Mouse (Mus musculus) liver, embryonic 12.5 days (tissue): ENCODE data around the gene Tmem104. TPM values are rescaled to one million over a fixed set of nuclear protein-coding genes. Genes with fewer than 3 reads are reported as not detected.

Experiments used
- ATAC-seq: fragments of 200-750 bp; cut with Nextera tagmentation; 2 replicates; pipeline ENCODE4 v1.8.0; 2017; ENCODE audit warnings: moderate number of reproducible peaks, mild to moderate bottlenecking, moderate library complexity
- H3K27ac ChIP-seq: fragments of 300-500 bp; sonication (generic); 2 replicates; pipeline ENCODE4 v1.5.1; 2016; ENCODE audit warnings: mild to moderate bottlenecking
- H3K27me3 ChIP-seq: fragments of 300-500 bp; sonication (generic); replicated peaks from 2 replicates; pipeline ENCODE4 v1.6.1; 2016; ENCODE audit warnings: mild to moderate bottlenecking, moderate library complexity
- H3K36me3 ChIP-seq: fragments of 300-500 bp; sonication (generic); 2 replicates; pipeline ENCODE4 v1.6.1; 2016; ENCODE audit warnings: mild to moderate bottlenecking, moderate library complexity
- H3K4me1 ChIP-seq: fragments of 300-500 bp; sonication (generic); 2 replicates; pipeline ENCODE4 v1.6.1; 2016
- H3K4me2 ChIP-seq: fragments of 300-500 bp; sonication (generic); 2 replicates; pipeline ENCODE4 v1.6.1; 2016; ENCODE audit warnings: mild to moderate bottlenecking, moderate library complexity
- H3K4me3 ChIP-seq: fragments of 300-500 bp; sonication (generic); 2 replicates; pipeline ENCODE4 v1.5.1; 2016; ENCODE audit warnings: mild to moderate bottlenecking, moderate library complexity
- H3K9ac ChIP-seq: fragments of 300-500 bp; sonication (generic); 2 replicates; pipeline ENCODE4 v1.6.1; 2016; ENCODE audit warnings: mild to moderate bottlenecking, moderate library complexity
- H3K9me3 ChIP-seq: fragments of 300-500 bp; sonication (generic); replicated peaks from 2 replicates; pipeline ENCODE4 v1.6.1; 2016; ENCODE audit warnings: mild to moderate bottlenecking, moderate library complexity
- WGBS: fragments of 180-500 bp; shearing (Covaris S2); methylation state at CpG from one replicate; pipeline ENCODE4 v1.1.7; 2016; ENCODE audit not compliant: insufficient replicate concordance; 5-methylcytosine and 5-hydroxymethylcytosine counted together
- polyA plus RNA-seq: library from polyadenylated mRNA; unstranded; fragments of >200 nt; fragmentation: Nextera tagmentation; extraction: Ambion mirVana; gene quantifications from 2 replicates; pipeline ENCODE4 v1.2.1, GENCODE M21; 2016

The Tmem104 gene
- polyA plus RNA-seq, 1 experiment from 2014 or later: 7.5 TPM

DNA sequence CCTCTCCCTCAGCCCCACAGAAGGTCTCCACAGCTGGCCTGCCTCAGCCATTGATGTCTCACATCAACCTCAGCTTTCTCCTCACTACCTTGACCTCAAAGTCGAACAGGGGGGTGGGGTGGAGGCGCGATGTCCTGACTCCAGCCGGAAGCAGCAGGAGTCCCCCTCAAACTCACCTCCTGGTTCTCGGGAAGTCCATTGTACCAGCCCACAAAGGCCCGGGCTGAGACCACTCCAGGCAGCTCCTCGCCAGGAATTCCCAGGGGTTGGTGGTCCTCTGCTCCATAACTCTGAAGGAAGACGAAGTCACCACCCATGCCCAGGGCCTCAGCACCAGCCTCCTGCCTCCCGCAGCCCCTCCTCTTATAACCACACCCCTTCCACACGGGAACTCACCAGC, 84.2 kb downstream of the Tmem104 start:
- no peak for ATAC-seq
- no peak overlapping the region for H3K9ac ChIP-seq
- H3K4me3 ChIP-seq: no peak overlapping the region
- no peak overlapping the region for H3K4me2 ChIP-seq
- 64% methylated on average over 10 of the region's 10 CpGs for WGBS
- peaks cover 32% of the 10 kb centered on the region for H3K27me3 ChIP-seq
- H3K9me3 ChIP-seq: no peaks in the 10 kb centered on the region
- peaks cover 28% of the 10 kb centered on the region for H3K36me3 ChIP-seq
- peaks cover 54% of the 10 kb centered on the region for H3K4me1 ChIP-seq
- no peak overlapping the region for H3K27ac ChIP-seq

DNA sequence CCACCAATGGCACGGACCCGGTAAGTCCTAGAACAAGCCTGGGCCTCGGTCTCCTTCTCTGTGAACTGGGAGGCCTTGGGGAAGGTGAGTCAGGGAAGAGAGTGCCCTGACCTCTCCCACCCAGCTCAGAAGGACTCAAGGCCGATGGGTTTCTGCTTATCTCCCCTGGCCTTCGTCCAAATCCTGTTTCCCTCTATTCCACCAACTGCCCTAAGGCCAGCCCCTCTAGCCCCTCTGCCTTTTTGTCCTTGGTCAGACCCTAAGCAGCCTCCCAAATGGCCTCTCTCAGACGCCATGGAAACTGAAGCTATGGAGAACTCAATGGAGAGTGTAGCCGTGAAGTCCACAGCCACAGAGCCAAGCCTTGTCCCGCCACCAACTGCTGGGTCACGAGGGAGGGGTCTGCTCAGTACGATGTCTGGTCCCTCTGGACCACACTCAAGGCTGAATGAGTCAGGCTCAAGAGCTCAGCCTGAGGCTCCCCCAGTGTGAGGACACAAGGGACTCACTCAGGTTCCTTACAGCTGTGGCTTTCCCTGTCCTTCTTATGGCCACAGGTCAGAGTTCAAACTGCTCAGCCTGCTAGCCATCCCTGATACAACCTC, 85.7 kb downstream of the Tmem104 start:
- Histone ChIP-seq H3K27me3 (peaks cover 17% of the 10 kb centered on the region), H3K4me2 (no peak overlapping the region), H3K36me3 (peaks cover 26% of the 10 kb centered on the region), H3K9ac (no peak overlapping the region), H3K4me1 (peaks cover 47% of the 10 kb centered on the region), H3K4me3 (no peak overlapping the region), H3K27ac (no peak overlapping the region), H3K9me3 (no peaks in the 10 kb centered on the region)
- WGBS: 66% methylated on average over 10 of the region's 10 CpGs
- no peak for ATAC-seq

DNA sequence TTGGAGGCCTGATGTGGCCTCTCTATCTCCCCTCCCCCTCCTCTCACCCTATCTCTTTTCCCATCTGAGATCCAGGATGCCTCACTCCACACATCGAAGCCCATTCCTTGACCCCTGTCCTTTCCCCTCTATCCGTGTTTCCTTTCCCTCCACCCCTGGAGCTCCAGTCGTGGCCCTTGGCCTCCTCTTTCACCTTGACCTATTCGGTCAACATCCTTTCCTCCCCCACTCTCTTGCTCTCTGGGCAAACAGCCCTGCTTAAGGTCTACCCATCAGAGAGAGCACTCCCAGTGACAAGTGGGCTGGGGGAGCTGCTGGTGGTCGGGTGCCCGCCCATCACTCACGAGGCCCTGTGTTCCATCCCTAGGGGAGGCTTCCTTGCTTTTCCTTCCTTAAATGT, 86.4 kb downstream of the Tmem104 start:
- no peak for ATAC-seq
- H3K4me3 ChIP-seq: no peak overlapping the region
- H3K27ac ChIP-seq: no peak overlapping the region
- H3K27me3 ChIP-seq: peaks cover 9% of the 10 kb centered on the region; the same call in 1 of the 2 replicates
- 60% methylated on average over 7 of the region's 7 CpGs for WGBS
- no peak overlapping the region for H3K9ac ChIP-seq
- H3K36me3 ChIP-seq: peaks cover 18% of the 10 kb centered on the region
- H3K4me1 ChIP-seq: peaks cover 54% of the 10 kb centered on the region
- H3K4me2 ChIP-seq: no peak overlapping the region
- H3K9me3 ChIP-seq: no peaks in the 10 kb centered on the region

DNA sequence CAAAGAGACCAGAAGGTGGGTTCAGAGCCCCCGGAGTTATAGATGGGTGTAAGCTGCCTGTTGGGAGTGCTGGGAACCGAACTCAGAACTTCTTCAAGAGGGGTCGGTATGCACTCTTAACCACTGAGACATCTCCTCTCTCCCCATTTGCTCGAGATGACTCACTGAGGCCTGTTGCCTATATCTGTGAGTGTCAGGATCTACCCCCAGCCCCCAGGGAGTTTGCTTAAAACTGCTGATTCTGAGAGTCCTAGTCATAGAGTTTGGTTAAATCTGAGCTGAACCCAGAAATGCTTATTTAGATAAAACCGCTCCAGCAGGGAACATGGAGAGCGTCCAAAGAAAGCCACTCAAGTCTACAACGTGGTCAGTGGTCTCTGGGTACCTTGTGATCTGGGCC, 86.9 kb downstream of the Tmem104 start:
- Histone ChIP-seq H3K9me3 (no peaks in the 10 kb centered on the region), H3K4me3 (no peak overlapping the region), H3K36me3 (peaks cover 14% of the 10 kb centered on the region), H3K27ac (no peak overlapping the region), H3K4me2 (no peak overlapping the region), H3K9ac (no peak overlapping the region), H3K27me3 (peaks cover 5% of the 10 kb centered on the region; the same call in 1 of the 2 replicates), H3K4me1 (peaks cover 59% of the 10 kb centered on the region)
- 70% methylated on average over 7 of the region's 7 CpGs for WGBS
- ATAC-seq: no peak

DNA sequence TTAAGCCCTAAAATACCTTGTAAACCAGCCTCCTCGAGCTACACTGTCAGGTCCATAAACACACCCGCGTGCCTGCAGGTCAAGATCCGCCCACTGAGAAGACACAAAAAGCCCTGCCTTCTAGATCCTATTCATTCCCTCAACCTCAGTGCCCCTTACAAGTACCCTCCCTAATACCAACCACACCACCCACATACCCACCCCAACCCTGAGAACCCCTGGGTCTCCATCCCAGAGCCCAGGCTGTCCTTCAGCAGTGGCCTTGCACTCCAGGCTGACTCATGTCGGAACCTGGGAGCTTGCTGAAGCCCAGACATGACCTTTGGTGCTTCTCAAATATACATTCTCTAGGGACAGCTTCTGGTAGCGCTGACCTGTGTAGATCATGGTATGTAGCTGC, 87.5 kb downstream of the Tmem104 start:
- no peak overlapping the region for H3K9ac ChIP-seq
- H3K27me3 ChIP-seq: no peaks in the 10 kb centered on the region
- ATAC-seq: no peak
- H3K4me1 ChIP-seq: peaks cover 64% of the 10 kb centered on the region
- 0 out of 2 replicates have a peak overlapping the region, but pooled peaks have one; percentile 90 for H3K4me2 ChIP-seq
- 75% methylated on average over 6 of the region's 6 CpGs for WGBS
- H3K9me3 ChIP-seq: no peaks in the 10 kb centered on the region
- 0 out of 2 replicates have a peak, but pooled peaks cover 9% of the 10 kb centered on the region for H3K36me3 ChIP-seq
- H3K4me3 ChIP-seq: no peak overlapping the region
- no peak overlapping the region for H3K27ac ChIP-seq

DNA sequence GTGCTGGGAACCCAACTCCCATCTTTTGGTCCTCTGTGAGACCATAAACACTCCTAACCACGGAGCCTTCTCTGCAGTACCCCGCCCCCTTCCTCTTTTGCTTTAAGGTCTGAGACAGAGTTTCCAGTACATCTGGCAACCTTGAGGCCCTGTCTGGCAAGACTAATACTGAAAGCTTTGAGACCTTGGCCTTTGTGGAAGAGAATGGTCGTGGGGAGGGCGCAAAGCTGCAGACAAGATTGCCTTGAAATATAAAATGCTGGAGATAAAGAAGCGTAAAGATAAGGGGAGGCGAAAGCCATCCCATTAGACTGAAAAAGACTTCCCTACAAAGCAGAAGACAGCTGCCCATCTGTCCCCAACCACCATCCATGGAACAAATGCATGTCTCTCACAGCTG, 88.2 kb downstream of the Tmem104 start:
- Histone ChIP-seq H3K9ac (peak overlapping the region; percentile 82; the same call in 1 of the 2 replicates), H3K27me3 (no peaks in the 10 kb centered on the region), H3K36me3 (0 out of 2 replicates have a peak, but pooled peaks cover 9% of the 10 kb centered on the region), H3K9me3 (no peaks in the 10 kb centered on the region), H3K4me1 (peaks cover 69% of the 10 kb centered on the region), H3K4me2 (peak overlapping the region; percentile 90), H3K27ac (no peak overlapping the region), H3K4me3 (0 out of 2 replicates have a peak overlapping the region, but pooled peaks have one; percentile 68)
- no peak for ATAC-seq
- 41% methylated on average over 6 of the region's 6 CpGs for WGBS

DNA sequence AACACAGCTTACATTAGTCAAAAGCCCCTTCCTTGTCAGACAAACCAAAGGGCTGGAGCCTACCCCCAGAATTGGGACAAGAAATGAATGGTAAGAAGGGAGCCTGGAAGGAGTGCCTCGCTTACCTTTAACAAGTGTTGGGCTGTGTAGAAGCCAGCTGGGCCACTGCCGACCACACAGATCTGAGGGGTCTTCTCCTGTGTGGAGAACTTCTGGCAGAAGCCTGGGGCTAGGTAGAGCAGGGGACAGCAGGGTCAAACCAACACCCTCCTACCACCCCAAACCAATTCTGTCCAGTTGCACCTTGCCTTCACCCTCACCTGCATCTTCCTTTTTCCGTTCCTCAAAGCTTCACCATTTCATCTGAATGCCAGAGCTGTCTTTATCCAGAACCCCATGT, 88.7 kb downstream of the Tmem104 start:
- 39% methylated on average over 3 of the region's 3 CpGs for WGBS

DNA sequence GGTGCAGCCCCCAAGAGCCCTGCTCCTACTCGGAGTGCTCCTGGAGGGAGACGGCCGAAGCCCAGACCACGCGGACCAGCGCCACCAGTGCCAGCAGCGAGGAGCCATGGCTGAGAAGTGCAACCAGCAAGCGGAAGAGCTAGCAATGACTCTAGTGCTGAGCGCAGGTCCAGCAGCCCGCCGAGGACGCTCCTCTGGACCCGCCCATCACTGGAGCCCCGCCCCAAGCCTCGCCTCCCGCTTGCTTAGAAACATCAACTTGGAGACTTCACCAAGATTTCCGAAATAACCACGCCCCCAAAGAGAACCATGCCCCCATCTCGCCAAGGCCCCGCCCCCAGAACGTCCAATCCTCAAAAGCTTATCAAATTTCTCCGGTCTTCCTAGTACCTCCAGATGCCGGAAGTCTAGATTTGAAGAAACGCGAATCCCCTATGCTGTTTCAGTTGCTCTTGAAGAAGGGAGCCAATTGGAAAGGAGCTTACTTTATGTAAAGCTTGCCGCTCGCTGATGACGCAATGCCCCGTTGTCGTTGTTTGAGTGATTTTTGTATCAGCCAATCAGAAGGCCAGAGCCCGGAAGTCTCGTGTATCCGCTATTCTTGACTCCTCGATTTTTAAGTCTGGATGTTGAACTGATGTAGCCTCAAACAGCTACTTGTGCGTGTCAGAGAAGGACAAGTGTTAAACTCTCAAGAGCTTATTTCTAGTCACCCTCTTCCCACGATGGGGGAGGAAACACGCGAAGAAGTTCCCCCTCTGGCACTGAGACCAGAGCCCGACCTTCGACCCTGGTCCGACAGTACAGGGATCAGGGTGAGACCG, 89.7 kb downstream of the Tmem104 start, which contains the start of gene Fdxr:
Fdxr (minus strand) TSS at position 271 of the 824 bp plus-strand sequence.
- H3K27ac ChIP-seq: peak within 1 kb of the TSS; percentile 83
- peaks cover 78% of the 10 kb centered on the region for H3K4me1 ChIP-seq
- 0% methylated on average over 42 of the region's 42 CpGs for WGBS
- H3K9me3 ChIP-seq: no peaks in the 10 kb centered on the region
- ATAC-seq: peak; percentile 93
- H3K4me3 ChIP-seq: peak within 1 kb of the TSS; percentile 68
- peak within 1 kb of the TSS; percentile 82 for H3K9ac ChIP-seq
- H3K27me3 ChIP-seq: no peaks in the 10 kb centered on the region
- peak within 1 kb of the TSS; percentile 90 for H3K4me2 ChIP-seq
- 0 out of 2 replicates have a peak, but pooled peaks cover 3% of the 10 kb centered on the region for H3K36me3 ChIP-seq

More for the DNA sequence above, 88.7 kb downstream of the Tmem104 start:
- Histone ChIP-seq H3K4me1 (peaks cover 69% of the 10 kb centered on the region), H3K4me3 (peak overlapping the region; percentile 68), H3K27ac (no peak overlapping the region), H3K9ac (peak overlapping the region; percentile 82), H3K4me2 (peak overlapping the region; percentile 90), H3K9me3 (no peaks in the 10 kb centered on the region), H3K36me3 (0 out of 2 replicates have a peak, but pooled peaks cover 9% of the 10 kb centered on the region), H3K27me3 (no peaks in the 10 kb centered on the region)
- no peak for ATAC-seq

DNA sequence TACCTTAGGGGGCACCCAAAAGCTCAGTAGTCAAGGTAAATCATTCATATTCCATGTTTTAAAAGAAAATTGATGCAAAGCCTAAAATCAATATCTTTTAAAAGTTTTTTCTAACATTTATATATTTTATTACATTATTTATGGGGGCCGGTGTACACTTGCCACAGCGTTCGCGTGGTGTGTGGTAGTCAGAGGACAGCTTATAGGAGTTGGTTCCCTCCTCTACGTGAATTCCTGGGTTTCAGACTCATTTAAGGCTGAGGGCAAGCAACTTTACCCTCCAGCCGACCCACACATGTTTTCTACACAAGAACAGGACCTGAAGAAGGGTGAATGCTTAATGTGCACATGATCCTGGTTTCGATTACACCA, 90.3 kb downstream of the Tmem104 start:
- Histone ChIP-seq H3K4me3 (peak overlapping the region; percentile 68), H3K9me3 (no peaks in the 10 kb centered on the region), H3K9ac (peak overlapping the region; percentile 71), H3K27me3 (no peaks in the 10 kb centered on the region), H3K36me3 (no peaks in the 10 kb centered on the region), H3K4me2 (peak overlapping the region; percentile 90), H3K4me1 (peaks cover 77% of the 10 kb centered on the region), H3K27ac (peak overlapping the region; percentile 83)
- peak; percentile 8; the same call in 1 of the 2 replicates for ATAC-seq
- WGBS: 11% methylated on average over 7 of the region's 7 CpGs

DNA sequence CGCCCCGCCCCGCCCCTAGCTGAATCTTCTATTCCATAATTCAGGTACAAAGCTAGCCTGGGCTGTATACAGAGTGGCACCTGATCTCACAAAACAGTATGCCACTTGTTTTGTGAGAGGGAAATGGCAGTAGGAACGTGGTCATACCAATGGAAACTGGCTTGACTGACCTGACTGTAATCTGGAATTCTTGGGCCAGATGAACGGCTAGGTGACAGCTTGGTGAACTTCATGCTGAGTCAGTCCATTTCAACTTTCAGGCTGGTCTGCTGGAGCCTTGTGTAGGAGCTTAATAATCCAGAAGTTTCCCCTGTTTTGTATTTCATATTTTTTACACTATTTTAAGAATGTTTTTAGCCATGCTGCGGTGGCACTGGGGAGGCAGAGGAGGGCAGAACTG, 90.9 kb downstream of the Tmem104 start:
- no peak for ATAC-seq
- H3K27me3 ChIP-seq: no peaks in the 10 kb centered on the region
- peak overlapping the region; percentile 71; the same call in 1 of the 2 replicates for H3K9ac ChIP-seq
- 68% methylated on average over 6 of the region's 6 CpGs for WGBS
- peak overlapping the region; percentile 90 for H3K4me2 ChIP-seq
- peak overlapping the region; percentile 68 for H3K4me3 ChIP-seq
- no peaks in the 10 kb centered on the region for H3K9me3 ChIP-seq
- peaks cover 71% of the 10 kb centered on the region for H3K4me1 ChIP-seq
- H3K36me3 ChIP-seq: no peaks in the 10 kb centered on the region
- peak overlapping the region; percentile 83; the same call in 1 of the 2 replicates for H3K27ac ChIP-seq

DNA sequence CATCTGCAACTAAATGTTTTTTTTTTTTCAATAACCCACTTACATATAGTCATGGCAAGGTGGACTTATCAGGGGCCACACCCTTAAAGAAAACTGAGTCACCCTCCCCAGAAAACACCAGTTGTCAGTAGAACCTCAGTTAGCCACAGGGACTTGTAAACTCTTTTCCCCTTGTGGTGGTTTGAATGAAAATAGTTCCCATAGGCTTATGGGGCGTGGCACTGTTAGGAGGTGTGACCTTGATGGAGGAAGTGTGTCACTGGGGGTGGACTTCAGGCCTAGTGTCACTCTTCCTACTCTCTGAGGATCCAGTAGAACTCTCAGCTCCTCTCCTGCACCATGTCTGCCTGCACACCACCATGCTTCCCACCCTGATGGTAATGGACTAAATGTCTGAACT, 92.4 kb downstream of the Tmem104 start:
- H3K9ac ChIP-seq: no peak overlapping the region
- no peak overlapping the region for H3K4me3 ChIP-seq
- no peaks in the 10 kb centered on the region for H3K27me3 ChIP-seq
- WGBS: 48% methylated on average over 1 of the region's 1 CpGs
- no peak overlapping the region for H3K4me2 ChIP-seq
- H3K4me1 ChIP-seq: peaks cover 56% of the 10 kb centered on the region
- peaks cover 8% of the 10 kb centered on the region; the same call in 1 of the 2 replicates for H3K36me3 ChIP-seq
- H3K9me3 ChIP-seq: no peaks in the 10 kb centered on the region
- ATAC-seq: no peak
- peak overlapping the region; percentile 27; the same call in 1 of the 2 replicates for H3K27ac ChIP-seq

DNA sequence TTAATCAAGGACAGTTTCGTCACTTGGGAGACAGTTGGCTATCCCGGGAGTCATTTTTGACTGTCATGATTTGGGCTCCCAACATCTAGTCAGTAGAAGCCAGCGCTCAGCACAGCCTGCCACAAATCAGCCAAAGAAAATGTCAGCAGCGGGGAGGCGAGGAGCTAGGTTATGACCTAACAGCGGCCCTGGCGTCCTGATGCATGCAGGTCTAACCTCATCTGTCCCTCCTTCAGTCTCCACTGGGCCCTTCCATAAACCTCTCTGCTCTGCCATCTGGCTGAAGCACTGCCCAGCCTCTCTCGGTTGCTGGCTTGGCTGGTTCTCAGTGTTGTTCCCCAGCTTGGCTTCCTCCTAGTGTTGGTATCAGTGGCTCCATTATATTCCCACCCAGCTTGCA, 95.0 kb downstream of the Tmem104 start:
- no peak overlapping the region for H3K4me2 ChIP-seq
- H3K9ac ChIP-seq: no peak overlapping the region
- ATAC-seq: no peak
- 64% methylated on average over 8 of the region's 8 CpGs for WGBS
- H3K9me3 ChIP-seq: no peaks in the 10 kb centered on the region
- H3K4me1 ChIP-seq: peaks cover 42% of the 10 kb centered on the region
- H3K27ac ChIP-seq: no peak overlapping the region
- H3K36me3 ChIP-seq: peaks cover 10% of the 10 kb centered on the region; the same call in 1 of the 2 replicates
- no peak overlapping the region for H3K4me3 ChIP-seq
- H3K27me3 ChIP-seq: no peaks in the 10 kb centered on the region
